Mouse (Mus musculus) embryonic fibroblast, embryonic 13.5 days (primary cell): Measurements from ENCODE around the gene Gramd1b.

Experiments used
- CTCF ChIP-seq: IDR thresholded peaks from 2 replicates; pipeline ENCODE4 v1.5.1; 2011; ENCODE audit warnings: mild to moderate bottlenecking, control low read depth, low read length, moderate library complexity, borderline replicate concordance; ENCODE audit not compliant: insufficient read depth
- POLR2A ChIP-seq: IDR thresholded peaks from 2 replicates; pipeline ENCODE4 v1.6.1; 2011; ENCODE audit warnings: low read depth, mild to moderate bottlenecking, control low read depth, low read length, moderate library complexity

DNA sequence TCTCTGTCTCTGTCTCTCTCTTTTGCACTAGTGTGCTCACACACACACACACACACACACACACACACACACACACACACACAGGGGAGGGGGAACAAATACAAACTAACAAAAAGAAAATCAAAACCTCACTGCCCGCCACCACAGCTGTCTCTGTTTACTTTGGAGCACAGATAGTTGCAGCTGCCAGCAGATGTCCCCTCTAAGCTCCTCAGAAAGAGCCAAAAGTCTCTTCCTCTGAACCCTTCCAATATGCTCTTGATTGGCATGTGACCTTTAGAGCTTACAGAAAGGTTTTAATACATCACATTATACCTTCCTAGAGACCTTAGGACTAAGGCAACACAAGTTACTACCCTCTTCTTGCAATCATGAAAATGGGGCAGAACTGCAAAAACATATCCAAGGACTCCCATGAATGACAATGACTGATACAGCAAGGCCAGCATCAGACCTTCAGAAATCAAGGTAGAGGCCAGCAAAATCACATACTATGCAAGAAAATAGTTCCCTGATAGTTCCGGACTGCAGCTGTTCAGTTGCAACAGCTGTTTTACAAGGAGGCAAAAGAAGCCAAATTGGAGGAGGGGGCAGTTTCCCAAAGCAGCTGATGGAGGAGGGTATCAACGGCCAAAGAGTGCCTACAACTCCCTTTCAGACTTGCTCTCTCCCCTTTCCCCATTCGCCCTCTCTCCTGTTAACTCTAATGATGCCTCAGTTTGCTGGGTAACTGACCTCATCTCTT lies 72.5 kb downstream of the Gramd1b start:
- TF ChIP-seq CTCF (no peak), POLR2A (no peak)
